Mouse (Mus musculus) embryo, embryonic 10 days (tissue): ENCODE measurements at regions not wholly inside any gene's neighbourhood (a gene's known extent, or its start where the extent isn't known, plus 50 kb on each side); places are given as distances from the start of the nearest gene placed in this dataset.
A peak's percentile ranks its signal among the peaks of the same experiment; 100 is the strongest.

Experiments used
- DNase-seq: peaks from one replicate; pipeline ENCODE4 v3.0.0-alpha.2; 2015; ENCODE audit warnings: low spot score

DNA sequence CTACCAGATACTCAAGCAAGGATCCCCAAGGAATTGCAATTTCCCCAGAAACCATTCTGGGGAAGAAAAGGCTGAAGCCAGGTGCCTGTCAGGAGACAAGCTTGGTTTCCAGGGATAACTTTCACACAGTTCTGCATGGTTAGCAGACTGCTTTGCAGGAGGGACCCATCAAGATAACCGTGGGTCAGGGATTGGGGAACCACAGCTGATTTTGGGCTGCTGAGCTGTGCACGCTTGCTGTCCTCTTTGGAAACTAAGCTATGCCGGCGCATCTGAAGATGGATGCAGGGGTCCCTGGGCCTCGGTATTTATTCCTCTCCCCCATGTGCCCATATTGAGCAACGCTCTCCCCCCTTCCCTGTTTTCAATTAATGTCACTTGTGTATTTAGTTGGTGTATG lies 151.1 kb downstream of the Qrsl1 start:
- DNase-seq = no peak

- DNase-seq = no peak
Measured at GRCm38 (mm10) chr10:43750854-43751253, 150.7 kb downstream of the Qrsl1 start.

DNA sequence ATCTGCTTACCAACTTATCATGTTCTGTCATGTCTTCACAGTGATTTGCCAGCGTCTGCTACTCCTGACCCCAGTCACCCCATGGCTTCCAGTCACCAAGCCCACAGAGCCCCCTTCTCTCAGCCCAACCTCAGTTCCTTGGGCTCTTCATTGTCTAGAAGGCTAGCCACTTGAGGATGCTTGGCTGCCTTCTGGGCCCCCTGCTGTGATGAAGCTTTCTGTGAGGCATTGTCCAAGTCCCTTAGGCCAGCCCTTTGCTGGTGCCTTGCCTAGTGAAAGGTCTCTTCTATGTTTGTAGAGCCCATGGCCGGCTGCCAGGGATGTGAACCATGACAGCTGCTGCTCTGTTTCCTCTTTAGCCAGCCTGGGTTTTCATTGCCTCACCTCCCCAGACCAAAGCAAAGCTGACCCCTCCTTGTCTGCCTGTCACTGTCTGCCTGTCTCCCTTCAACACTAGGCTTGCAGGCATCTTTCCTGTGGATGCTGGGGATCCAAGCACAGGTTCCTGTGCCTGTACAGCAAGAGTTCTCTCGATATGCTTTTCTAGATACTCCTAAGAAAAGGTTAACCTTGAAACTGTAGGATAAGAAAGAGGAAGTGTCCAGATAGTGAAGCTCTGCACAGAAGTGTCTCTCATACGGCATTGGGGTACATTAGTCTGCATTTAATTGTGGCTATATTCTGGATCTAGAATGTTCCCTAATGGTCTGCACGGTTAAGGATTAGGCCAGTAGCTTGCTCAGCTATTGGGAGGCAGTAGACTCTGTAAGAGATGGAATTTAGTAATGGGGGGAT lies 149.5 kb downstream of the Qrsl1 start:
- DNase-seq = peak; percentile 38

GRCm38 (mm10) chr10:43756881-43757565 lies 144.5 kb downstream of the Qrsl1 start:
- no peak for DNase-seq

GRCm38 (mm10) chr10:43758124-43759025 lies 143.2 kb downstream of the Qrsl1 start:
- no peak for DNase-seq

DNA sequence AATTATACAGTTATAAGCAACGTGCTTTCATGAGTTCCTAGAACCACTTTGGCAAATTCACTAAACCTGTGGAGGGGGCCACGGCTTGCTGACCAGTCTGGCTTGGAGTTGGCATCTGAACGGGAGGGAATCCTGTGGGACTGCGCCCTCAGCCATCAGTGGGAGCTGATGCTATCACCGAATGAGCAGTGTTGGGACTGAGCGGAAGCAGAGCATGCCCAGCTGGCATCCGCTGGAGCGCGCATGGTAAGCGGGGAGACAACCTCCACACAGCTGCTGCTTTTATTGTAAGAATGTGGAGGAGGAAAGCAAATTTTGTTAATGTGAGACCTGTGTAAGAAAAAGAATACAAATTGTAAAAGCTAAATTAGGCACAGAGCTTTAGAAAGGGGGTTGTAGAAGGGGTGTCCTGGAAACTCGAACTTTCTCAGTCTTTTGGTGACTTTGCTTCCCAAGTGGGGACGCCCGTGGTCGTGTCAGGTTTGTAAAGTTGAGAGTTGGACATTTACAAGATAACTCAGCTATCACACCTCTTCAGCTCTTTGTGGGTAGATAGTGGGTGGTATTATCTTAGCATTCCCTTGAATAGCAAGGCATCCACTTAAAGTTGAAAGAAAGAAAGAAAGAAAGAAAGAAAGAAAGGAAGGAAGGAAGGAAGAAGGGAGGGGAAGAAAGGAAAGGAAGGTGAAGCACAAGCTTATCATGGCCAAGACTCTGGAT lies 142.2 kb downstream of the Qrsl1 start:
- no peak for DNase-seq

- DNase-seq = no peak
Measured at GRCm38 (mm10) chr10:43759906-43760281, 141.7 kb downstream of the Qrsl1 start.

DNA sequence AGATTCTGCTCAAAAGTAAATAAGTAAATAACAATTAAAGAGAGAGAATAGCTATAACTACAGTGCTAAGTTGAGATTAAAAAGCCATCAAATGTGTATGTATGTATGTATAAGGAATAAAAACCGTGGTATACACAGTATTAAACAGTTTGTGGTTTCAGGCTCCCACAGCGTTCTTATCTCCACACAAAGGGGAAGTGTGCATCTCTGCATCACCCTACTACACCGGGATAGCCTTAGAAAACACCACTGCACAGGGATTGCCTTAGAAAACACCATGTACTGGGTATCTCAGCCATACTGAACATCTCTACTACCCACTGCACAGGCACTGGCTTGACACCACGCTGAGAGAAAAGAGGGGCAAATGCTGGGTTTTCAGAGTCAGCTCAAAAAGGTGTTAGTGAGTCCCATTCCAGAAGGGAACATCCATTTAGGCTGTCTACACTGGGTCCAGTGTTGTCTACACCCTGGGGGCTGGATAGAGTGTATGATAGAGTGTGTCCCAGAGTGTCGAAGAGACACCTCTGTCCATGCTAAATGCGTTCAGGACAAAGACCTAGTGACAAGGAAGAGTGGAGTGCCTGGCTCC lies 139.5 kb downstream of the Qrsl1 start:
- DNase-seq = no peak

GRCm38 (mm10) chr10:43764581-43764980 lies 137.0 kb downstream of the Qrsl1 start:
- no peak for DNase-seq

DNA sequence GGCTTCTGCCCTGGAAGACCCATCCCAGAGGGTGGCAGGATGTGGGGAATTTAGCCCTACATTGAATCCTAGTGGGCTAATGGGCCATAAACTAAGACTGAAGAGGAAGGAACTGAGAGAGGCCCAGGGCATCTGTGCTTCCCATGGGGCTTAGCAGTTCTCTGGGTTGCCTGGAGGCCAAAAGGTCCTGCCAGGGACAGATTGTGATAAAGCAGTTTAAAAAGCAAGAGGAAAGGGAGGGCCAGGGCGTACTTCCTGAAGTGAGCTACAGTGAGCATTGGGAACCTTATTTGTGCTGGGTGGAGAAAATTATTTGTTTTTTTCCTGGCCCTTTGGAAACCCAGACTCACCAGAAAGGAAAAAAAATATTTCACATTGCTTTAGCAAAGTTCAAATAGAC lies 136.3 kb downstream of the Qrsl1 start:
- no peak for DNase-seq

DNA sequence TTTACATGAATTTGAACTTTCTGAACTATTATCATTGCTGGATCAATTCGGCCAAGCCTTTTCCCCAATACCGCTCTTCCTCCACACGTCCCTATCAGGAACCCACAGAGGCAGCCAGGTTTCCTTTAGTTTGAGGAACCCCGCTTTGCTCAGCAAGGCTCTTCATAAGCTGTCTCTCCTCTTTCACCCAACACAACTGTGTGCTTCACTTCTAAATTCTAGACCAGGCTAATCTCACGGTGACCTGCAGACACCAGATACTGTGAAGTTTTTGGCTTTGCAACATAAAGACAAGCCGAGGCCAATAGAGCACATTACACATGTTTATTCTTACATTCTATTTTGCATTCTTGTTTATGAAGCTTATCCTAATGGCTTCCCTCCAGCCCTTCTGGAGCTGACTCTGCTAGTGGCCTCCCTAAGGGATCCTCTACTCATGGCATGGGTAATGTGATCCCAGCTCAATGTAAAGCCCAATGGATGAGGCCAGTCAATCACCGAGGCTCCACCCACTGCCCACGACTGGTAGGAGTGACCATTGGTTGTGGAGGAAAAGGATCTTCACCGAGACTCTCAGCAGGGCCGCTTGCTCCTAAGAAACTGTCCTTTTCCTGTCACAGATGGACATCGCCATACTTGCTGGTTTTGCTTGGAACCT lies 135.6 kb downstream of the Qrsl1 start:
- peak; percentile 30 for DNase-seq

- no peak for DNase-seq
Measured at GRCm38 (mm10) chr10:43767961-43768726, 133.4 kb downstream of the Qrsl1 start.

DNA sequence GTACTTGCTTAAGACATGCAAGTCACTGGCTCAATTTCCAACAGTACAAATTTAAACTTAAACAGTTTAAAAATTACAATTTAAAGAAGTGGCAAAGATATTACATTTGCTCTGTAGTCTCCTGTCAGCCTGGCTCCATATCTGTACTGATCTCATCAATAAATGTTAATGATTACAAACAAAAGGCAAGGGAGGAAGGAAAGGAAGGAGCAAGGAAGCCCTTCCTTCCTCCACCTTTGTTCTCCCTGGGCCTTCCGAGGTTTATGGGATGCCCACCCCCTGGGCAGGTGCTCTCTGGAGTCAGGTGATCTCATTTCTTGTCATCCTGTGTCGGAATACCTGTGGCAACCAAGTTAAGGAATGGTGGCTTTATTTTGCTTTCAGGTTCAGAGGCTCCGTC lies 132.5 kb downstream of the Qrsl1 start:
- DNase-seq = no peak

GRCm38 (mm10) chr10:43775807-43776206 lies 125.7 kb downstream of the Qrsl1 start:
- DNase-seq = no peak

DNA sequence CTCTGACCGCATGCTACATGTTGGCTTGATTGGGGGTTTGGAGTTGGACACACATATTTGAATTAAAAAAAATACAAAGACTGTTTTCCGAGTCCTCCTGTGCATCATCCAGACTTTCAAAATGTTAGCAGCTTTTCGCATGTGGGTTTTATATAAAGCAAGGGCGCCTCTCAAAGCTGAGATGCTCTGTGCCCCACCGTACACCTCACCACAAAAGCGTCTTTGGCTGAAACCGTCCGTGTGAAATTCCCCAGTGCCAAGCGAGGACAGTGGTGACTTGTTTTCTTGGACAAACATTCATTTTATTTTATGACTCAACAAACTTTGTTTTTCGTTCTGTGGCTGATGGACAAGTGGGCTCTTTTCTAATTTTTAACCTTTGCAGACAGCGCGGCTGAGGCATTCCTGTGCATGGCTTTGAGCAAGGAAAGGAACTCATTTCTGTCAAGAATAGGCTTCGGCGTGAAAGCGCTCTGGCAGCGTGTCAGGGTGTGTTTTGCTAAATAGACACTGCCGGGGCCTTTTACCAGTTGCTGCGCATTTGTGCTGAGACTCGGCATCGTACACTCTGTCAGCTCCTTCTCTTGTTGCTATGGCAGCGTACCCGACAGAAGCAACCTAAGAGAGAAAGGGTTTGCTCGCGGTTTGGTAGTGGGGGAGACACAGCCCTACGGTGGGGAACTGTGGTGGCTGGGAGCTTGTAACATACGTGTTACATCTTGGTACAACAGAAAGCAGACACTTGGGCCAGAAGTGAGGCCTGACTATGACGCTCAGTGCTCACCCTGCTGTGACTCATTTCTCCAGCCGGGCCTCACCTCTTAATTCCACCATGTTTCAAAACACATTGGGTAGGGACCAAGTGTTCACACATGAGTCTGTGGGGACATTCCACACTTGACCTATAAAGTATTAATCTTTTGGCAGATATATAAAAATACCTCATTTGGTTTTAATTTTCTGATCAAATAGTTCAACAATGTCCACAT lies 123.6 kb downstream of the Qrsl1 start:
- no peak for DNase-seq

DNA sequence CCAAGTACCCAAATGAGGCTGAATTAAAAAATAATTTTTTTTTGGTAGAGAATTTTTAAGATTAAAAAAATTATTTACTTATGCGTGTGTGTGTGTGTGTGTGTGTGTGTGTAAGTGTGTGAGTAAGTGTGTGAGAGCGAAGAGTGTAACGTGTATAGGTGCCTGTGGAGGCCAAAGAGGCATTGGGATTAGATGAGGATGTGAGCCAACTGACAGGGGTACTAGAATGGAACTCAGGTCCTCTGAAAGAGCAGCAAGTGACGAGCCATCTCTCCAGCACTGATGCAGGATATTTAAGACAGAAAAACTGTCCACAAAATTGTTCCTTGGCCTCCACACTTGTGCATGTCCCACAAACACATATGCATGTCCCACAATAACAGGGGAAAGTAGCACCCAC lies 121.0 kb downstream of the Qrsl1 start:
- no peak for DNase-seq

DNA sequence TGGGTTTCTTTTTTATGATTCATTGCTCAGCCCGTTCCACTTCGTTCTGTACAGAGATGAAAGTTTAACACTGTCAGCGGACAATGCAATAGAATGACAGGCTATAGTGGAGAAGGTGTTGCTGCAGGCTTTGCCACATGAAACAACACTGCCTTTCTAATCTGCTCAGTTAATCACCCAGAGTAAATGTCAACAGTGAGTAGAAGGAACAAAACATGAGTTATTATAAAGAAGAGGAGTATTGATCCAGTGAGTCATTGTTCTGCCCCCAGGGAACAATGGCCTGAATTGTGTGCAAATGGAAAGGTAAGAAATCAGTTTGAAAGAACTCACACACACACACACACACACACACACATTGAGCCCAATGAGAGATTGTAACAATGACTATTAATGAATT lies 118.2 kb downstream of the Qrsl1 start:
- DNase-seq = no peak

DNA sequence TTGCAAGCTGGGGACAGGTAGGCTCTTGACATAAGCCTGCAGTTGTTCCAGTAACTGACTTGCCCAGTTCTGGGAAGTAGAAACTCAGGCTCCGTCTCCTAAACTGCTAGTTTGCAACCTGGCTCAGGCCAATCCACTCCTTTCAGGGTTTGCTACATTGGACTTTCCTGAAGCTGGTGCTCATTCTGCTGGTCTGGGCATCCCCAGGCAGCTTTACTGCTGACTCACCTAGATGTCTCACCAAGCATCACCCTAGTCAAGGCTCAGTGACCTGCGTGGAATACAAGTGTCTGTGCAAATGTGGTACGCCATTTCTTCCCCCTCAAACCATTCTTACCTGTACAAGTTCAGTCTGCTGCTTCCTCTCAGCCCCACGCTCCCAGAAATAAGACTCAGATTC lies 110.8 kb downstream of the Qrsl1 start:
- DNase-seq = no peak

DNA sequence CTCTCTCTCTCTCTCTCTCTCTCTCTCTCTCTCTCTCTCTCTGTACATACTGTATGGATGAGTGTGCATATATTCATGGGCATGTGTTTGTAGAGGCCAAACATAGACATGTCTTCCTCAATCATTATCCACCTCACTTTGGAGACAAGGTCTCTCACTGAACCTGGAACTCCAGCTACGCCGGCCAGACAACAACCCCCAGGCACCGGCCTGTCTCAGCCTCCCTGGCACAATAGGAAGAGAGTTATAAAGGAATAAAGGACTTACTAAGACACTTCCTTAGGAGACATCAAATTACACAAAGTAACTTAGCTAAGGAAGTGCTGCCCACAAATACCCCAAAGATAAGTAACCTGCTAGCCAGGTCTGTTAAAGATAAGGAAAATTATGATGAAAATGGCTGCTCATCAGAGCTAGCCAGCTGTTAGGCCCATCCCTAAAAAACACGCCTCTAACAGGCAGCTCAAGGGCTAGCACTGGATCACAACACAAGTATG lies 110.0 kb downstream of the Qrsl1 start:
- no peak for DNase-seq
